Mouse (Mus musculus) C2C12 (cell line): ENCODE data around the gene Sox1. TPM values are rescaled to one million over a fixed set of nuclear protein-coding genes. Genes with fewer than 3 reads are reported as not detected.

ENCODE experiments used
- H3K27me3 ChIP-seq: one replicate; pipeline ENCODE4 v1.6.1; 2011; ENCODE audit not compliant: control insufficient read depth, insufficient read depth, insufficient read length
- H3K36me3 ChIP-seq: one replicate; pipeline ENCODE4 v1.6.1; 2011; ENCODE audit not compliant: control insufficient read depth, insufficient read depth
- H3K4me3 ChIP-seq: one replicate; pipeline ENCODE4 v1.5.1; 2011; ENCODE audit warnings: mild to moderate bottlenecking, control low read depth; ENCODE audit not compliant: poor library complexity, insufficient read depth, severe bottlenecking
- H3K79me2 ChIP-seq: one replicate; pipeline ENCODE4 v1.6.1; 2011; ENCODE audit not compliant: control insufficient read depth, insufficient read depth
- H3K79me3 ChIP-seq: one replicate; pipeline ENCODE4 v1.6.1; 2011; ENCODE audit warnings: low read depth, control low read depth
- H3ac ChIP-seq: one replicate; pipeline ENCODE3; 2011; ENCODE audit warnings: low read depth; ENCODE audit not compliant: control insufficient read depth, insufficient read length
- CEBPB ChIP-seq: IDR thresholded peaks from one replicate; pipeline ENCODE4 v1.6.1; 2011; ENCODE audit warnings: low read depth, mild to moderate bottlenecking, control low read depth, moderate library complexity
- CTCF ChIP-seq: IDR thresholded peaks from one replicate; pipeline ENCODE4 v1.5.1; 2011; ENCODE audit not compliant: control insufficient read depth, insufficient read depth, insufficient read length
- FOSL1 ChIP-seq: IDR thresholded peaks from one replicate; pipeline ENCODE4 v1.8.0; 2011; ENCODE audit warnings: mild to moderate bottlenecking, low read length; ENCODE audit not compliant: poor library complexity, insufficient read depth, severe bottlenecking
- MAX ChIP-seq: IDR thresholded peaks from one replicate; pipeline ENCODE4 v1.6.1; 2011; ENCODE audit warnings: mild to moderate bottlenecking, control low read depth
- MYOD1 ChIP-seq: IDR thresholded peaks from one replicate; pipeline ENCODE4 v1.6.1; 2011; ENCODE audit warnings: low read depth; ENCODE audit not compliant: control insufficient read depth, insufficient read length
- MYOG ChIP-seq: IDR thresholded peaks from one replicate; pipeline ENCODE4 v1.6.1; 2011; ENCODE audit not compliant: control insufficient read depth, insufficient read length; ENCODE audit errors: extremely low read depth
- USF1 ChIP-seq: IDR thresholded peaks from one replicate; pipeline ENCODE4 v1.6.1; 2011; ENCODE audit warnings: low read depth, mild to moderate bottlenecking, control low read depth, moderate library complexity
- polyA plus RNA-seq: library from polyadenylated mRNA; unstranded; fragments of >200 nt; fragmentation: generic; extraction: Trizol; gene quantifications from one replicate; pipeline ENCODE4 v1.2.1, GENCODE M21; 2012; ENCODE audit warnings: missing spikeins

The Sox1 gene
- polyA plus RNA-seq, 1 experiment, result not detected

DNA sequence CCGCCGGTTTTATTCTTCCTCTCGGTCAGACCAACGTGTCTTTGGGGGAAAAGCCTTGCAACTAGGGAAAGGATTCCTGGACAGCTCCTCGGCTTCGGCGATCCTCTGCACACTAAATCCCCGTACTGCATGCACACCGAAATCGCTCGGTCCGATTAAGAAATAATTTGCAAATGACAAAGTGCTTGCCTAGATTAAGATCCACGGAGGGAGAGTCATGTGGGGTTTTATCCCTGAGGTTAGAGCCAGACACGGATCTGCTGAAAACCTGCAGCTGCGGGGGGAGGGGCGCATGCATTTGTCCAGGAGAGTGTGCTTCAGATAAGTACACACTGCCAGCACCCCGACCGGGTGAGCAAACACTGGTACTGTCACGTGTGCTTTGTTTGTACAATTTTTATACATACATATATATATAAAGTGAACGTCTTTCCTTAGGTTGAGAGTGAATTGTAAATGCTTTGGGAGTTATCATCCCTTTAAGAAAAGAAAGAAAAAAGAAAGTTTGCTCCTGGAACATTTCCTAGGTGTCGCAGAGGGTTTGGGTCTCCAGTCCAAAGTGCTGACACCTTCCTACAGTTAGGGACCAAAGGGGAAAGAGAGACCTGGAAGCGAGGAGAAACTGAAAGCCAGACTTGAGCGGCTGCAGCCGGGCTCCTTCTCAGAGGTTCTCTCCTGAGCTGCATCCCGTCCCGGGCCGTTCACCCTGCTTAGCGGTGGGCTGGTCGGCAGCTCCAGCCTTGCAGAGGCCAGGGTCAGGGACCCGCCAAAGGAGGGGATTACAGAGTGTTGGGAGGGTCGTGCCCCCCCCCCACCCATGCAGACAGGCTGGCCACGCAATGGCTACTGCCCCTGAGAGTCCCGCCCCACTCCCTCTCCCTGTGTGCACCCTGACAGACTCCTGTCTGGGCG is 10.9 kb upstream of the Sox1 start:
- H3K4me3 ChIP-seq, result no peak overlapping the region

DNA sequence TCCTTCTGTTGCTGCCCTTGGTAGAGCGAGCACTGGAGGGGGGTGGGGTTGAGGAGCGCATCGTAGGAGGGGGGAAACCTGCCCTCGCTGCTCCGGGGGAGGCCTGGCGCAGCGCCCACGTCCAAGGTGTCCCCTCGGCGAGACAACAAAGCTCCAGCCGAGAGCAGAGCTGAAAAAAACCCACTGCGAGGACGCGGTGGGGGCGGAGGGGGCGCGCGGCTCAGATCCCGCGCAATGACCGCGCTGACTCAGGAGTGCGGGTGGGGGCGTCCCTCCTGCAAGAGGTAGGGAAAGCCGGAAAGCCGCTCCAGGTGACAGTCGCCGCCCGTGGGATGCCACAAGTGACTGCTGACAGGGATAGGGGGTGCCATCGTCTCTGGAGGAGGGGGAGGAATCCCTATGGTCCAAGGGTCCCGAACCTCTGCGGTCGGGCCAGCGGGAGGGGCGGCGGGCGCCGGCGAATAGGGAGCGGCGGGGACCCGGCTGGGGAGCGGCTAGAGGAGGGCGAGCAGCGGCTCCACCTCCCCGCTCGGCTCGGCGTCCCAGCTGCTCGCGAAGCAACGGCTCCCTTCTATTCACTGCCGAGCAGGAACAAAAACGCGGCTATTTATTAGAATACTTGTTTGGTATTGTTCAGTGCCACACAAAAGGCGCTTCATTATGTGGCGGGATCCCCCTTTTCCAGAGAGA is 10.0 kb upstream of the Sox1 start:
- Histone ChIP-seq H3K4me3 (no peak overlapping the region), H3ac (no peak overlapping the region), H3K27me3 (peaks cover 66% of the 10 kb centered on the region), H3K36me3 (no peaks in the 10 kb centered on the region), H3K79me3 (no peaks in the 10 kb centered on the region), H3K79me2 (no peaks in the 10 kb centered on the region)
- no peak for TF ChIP-seq USF1
- no peak for TF ChIP-seq CEBPB
- no peak for TF ChIP-seq MAX
- TF ChIP-seq CTCF, result no peak
- no peak for TF ChIP-seq MYOG
- no peak for TF ChIP-seq MYOD1
- TF ChIP-seq FOSL1, result no peak

More for the DNA sequence above, 10.9 kb upstream of the Sox1 start:
- H3K79me3 ChIP-seq, result no peaks in the 10 kb centered on the region
- no peak overlapping the region for H3ac ChIP-seq
- H3K36me3 ChIP-seq, result no peaks in the 10 kb centered on the region
- no peaks in the 10 kb centered on the region for H3K79me2 ChIP-seq
- H3K27me3 ChIP-seq, result peaks cover 59% of the 10 kb centered on the region
- TF ChIP-seq CTCF (no peak), USF1 (no peak), MAX (no peak), FOSL1 (no peak), MYOD1 (no peak), MYOG (no peak), CEBPB (no peak)

DNA sequence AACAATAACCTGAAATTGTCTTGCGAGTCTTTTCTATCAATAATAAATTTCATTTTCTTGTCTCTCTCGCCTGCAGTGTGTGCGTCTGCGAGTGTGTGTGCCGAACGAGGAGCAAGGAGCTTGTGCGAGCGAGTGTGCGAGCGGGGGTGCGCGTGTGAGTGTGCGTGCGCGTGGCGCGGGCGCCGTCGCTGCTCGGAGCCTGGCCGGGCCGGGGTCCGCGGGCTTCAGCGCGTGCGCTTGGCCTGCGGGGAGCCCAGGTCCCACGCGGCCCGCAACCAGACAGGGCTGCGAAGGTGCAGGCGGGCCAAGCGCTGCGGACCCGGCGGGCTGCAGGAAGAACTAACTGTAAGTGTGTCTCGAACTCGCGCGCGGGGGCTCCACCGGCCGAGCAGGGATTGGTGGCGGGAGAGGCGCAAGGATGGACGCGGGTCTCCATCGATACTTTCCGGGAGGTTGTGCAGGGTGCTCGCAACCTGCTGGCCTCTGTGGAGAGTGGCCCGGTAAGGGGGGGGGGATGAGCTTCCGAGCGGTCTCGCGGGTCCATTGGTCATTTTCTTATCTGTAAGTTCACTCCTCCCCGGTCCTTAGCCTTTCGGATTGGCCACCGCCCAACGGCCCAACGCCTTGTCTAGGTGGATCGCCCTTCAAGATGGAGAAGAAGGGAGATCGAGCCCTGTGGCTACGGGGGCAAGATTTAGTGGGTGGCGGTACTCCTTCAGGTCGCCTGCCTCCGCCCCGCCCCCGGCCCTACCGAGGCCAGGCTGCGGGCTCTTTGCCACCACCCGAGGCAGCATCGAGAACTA is 9.2 kb upstream of the Sox1 start:
- Histone ChIP-seq H3K36me3 (no peaks in the 10 kb centered on the region), H3K27me3 (peaks cover 72% of the 10 kb centered on the region), H3ac (no peak overlapping the region), H3K4me3 (no peak overlapping the region), H3K79me3 (no peaks in the 10 kb centered on the region), H3K79me2 (no peaks in the 10 kb centered on the region)
- no peak for TF ChIP-seq CTCF

DNA sequence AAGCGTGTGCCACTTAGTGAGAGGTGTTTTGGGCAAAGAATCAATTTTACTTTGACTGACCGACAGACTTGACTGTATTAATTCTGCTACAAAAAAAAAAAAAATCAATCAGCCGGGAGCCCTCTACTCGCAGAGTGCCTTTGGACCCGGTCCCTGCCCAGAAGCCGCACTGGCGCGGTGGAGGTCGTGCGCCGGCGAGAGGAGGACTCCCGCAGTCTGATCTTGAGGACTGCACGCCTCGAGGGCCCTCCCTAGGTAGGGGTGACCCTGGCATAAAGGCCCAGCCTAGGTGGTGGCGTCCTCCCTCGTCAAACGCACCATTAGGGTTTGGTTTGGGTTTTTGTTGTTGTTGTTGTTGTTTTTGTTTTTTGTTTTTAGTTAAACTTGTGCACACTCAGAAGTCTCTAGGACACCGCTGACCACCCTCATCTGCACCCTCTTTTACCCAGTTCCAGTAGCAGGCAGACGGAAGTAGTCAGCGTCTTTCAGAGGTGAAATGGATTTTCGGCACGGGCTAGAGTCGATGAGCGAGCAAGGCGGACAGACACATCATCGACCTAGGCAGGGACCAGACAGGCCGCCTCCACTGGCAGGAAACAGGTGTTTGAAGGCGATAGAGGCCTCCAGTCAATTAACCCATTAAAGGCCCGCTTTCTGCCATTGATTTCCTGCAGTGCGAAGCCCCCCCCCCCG is 8.4 kb upstream of the Sox1 start:
- Histone ChIP-seq H3K4me3 (no peak overlapping the region), H3ac (no peak overlapping the region), H3K36me3 (no peaks in the 10 kb centered on the region), H3K79me2 (no peaks in the 10 kb centered on the region), H3K27me3 (peaks cover 80% of the 10 kb centered on the region), H3K79me3 (no peaks in the 10 kb centered on the region)
- TF ChIP-seq CEBPB (no peak), CTCF (no peak), MYOD1 (no peak)

DNA sequence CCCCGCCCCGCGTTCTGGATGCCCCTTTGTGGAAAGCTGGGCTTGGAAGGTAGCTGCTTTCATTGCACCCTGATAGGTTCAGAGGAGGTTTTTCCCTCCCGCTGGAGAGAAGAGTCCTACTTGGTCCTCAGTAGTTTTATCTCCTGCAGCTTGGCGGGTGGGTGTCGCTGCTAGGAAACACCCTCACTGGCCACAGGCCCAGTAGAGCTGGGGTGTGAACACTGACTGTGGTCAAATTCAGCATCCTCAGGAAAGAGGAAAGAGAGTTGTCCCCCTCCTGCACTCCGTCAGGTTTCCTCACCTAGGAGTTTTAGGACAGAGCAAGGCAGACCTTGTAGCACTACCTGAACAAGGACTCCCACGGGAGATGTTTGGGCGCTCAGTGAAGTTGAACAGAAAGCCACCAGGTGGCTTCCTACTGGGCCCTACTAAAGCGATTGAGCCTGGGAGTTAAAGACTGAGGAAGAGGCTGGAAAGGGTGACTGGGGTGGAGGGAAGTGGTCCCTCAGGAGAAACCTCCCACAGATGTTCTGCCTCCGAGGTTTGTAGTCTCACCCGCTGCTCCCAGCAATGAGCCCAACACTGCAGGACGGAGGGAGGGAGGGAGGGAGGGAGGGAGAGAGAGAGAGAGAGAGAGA is 7.8 kb upstream of the Sox1 start:
- Histone ChIP-seq H3K36me3 (no peaks in the 10 kb centered on the region), H3K79me3 (no peaks in the 10 kb centered on the region), H3K79me2 (no peaks in the 10 kb centered on the region), H3ac (no peak overlapping the region), H3K4me3 (no peak overlapping the region), H3K27me3 (peaks cover 85% of the 10 kb centered on the region)
- no peak for TF ChIP-seq MYOG
- no peak for TF ChIP-seq MAX
- TF ChIP-seq MYOD1, result no peak
- TF ChIP-seq CEBPB, result no peak
- no peak for TF ChIP-seq CTCF
- TF ChIP-seq USF1, result no peak
- no peak for TF ChIP-seq FOSL1
